Mouse (Mus musculus) MEL (cell line): ENCODE measurements around the gene Ero1l. TPM values are rescaled to one million over a fixed set of nuclear protein-coding genes. Genes with fewer than 3 reads are reported as not detected.

Experiments
- DNase-seq: peaks from one replicate; pipeline ENCODE4 v3.0.0; 2011; ENCODE audit warnings: low read depth, low spot score
- H3K27ac ChIP-seq: 2 replicates; pipeline ENCODE4 v1.5.1; 2012; ENCODE audit warnings: low read depth, mild to moderate bottlenecking, control low read depth, low read length, moderate library complexity; ENCODE audit not compliant: control insufficient read depth
- H3K27me3 ChIP-seq, 2 experiments: fragments of 150-350 bp in 1 of 2; sonication (generic) in 1 of 2; 2 replicates each; pipeline ENCODE4 v1.6.1; 2012; ENCODE audit warnings: low read length in 2 of 2, mild to moderate bottlenecking in 2 of 2, improper control_type of control experiment in 1 of 2, moderate library complexity in 1 of 2; ENCODE audit not compliant: insufficient read depth in 2 of 2, control insufficient read depth in 1 of 2
- H3K36me3 ChIP-seq, 2 experiments: 2 replicates each; pipeline ENCODE4 v1.6.1; 2012 to 2014; ENCODE audit warnings: low read length in 2 of 2, improper control_type of control experiment in 1 of 2, inconsistent platforms in 1 of 2, mild to moderate bottlenecking in 1 of 2; ENCODE audit not compliant: insufficient read depth in 2 of 2, control insufficient read depth in 1 of 2
- H3K4me1 ChIP-seq, 2 experiments: fragments of 150-350 bp in 1 of 2; sonication (generic) in 1 of 2; 2 replicates each; pipeline ENCODE4 v1.6.1; 2012; ENCODE audit warnings: low read length in 2 of 2, improper control_type of control experiment in 1 of 2, mild to moderate bottlenecking in 1 of 2; ENCODE audit not compliant: insufficient read depth in 2 of 2, control insufficient read depth in 1 of 2
- H3K4me3 ChIP-seq, 2 experiments: fragments of 150-350 bp in 1 of 2; sonication (generic) in 1 of 2; 2 replicates each; pipeline ENCODE4 v1.5.1; 2012; ENCODE audit warnings: low read depth in 2 of 2, low read length in 2 of 2, mild to moderate bottlenecking in 2 of 2, moderate library complexity in 2 of 2, control low read depth in 1 of 2, improper control_type of control experiment in 1 of 2; ENCODE audit not compliant: control insufficient read depth in 1 of 2, insufficient read depth in 1 of 2
- H3K79me2 ChIP-seq: 2 replicates; pipeline ENCODE4 v1.6.1; 2012; ENCODE audit warnings: mild to moderate bottlenecking, low read length, moderate library complexity; ENCODE audit not compliant: control insufficient read depth, poor library complexity, insufficient read depth
- H3K9ac ChIP-seq: 2 replicates; pipeline ENCODE4 v1.6.1; 2012; ENCODE audit warnings: low read depth, mild to moderate bottlenecking, control low read depth, low read length, moderate library complexity; ENCODE audit not compliant: control insufficient read depth, poor library complexity, severe bottlenecking
- H3K9me3 ChIP-seq: fragments of 150-350 bp; sonication (generic); replicated peaks from 2 replicates; pipeline ENCODE4 v1.6.1; 2012; ENCODE audit warnings: mild to moderate bottlenecking, low read length, improper control_type of control experiment, moderate library complexity; ENCODE audit not compliant: insufficient read depth
- EP300 ChIP-seq, 2 experiments: IDR thresholded peaks; 2 replicates each; pipeline ENCODE4 v1.6.1; 2011; ENCODE audit warnings: improper control_type of control experiment in 2 of 2, low read length in 2 of 2, low read depth in 1 of 2, mild to moderate bottlenecking in 1 of 2
- ETS1 ChIP-seq: IDR thresholded peaks from 2 replicates; pipeline ENCODE4 v1.6.1; 2012; ENCODE audit warnings: low read depth, mild to moderate bottlenecking, inconsistent platforms, low read length, improper control_type of control experiment, moderate library complexity
- GABPA ChIP-seq: IDR thresholded peaks from 2 replicates; pipeline ENCODE4 v1.6.1; 2012; ENCODE audit warnings: low read depth, mild to moderate bottlenecking, inconsistent platforms, low read length, improper control_type of control experiment, moderate library complexity
- GATA1 ChIP-seq: IDR thresholded peaks from 2 replicates; pipeline ENCODE4 v1.6.1; 2011; ENCODE audit warnings: low read depth, low read length, improper control_type of control experiment
- HCFC1 ChIP-seq: IDR thresholded peaks from 2 replicates; pipeline ENCODE4 v1.6.1; 2012; ENCODE audit warnings: low read depth, mild to moderate bottlenecking, inconsistent platforms, low read length, improper control_type of control experiment, moderate library complexity
- KAT2A ChIP-seq: conservative IDR thresholded peaks from 2 replicates; pipeline ENCODE4 v1.6.1; 2012; ENCODE audit warnings: low read depth, low read length, improper control_type of control experiment, inconsistent platforms
- MAFK ChIP-seq: IDR thresholded peaks from 2 replicates; pipeline ENCODE4 v1.6.1; 2011; ENCODE audit warnings: low read depth, mild to moderate bottlenecking, low read length, improper control_type of control experiment, borderline replicate concordance
- MAX ChIP-seq: IDR thresholded peaks from 2 replicates; pipeline ENCODE4 v1.6.1; 2011; ENCODE audit warnings: low read length, improper control_type of control experiment
- MAZ ChIP-seq: IDR thresholded peaks from 2 replicates; pipeline ENCODE4 v1.6.1; 2012; ENCODE audit warnings: low read depth, mild to moderate bottlenecking, inconsistent platforms, low read length, improper control_type of control experiment
- MEF2A ChIP-seq: IDR thresholded peaks from 2 replicates; pipeline ENCODE4 v1.6.1; 2014; ENCODE audit warnings: low read depth, mild to moderate bottlenecking, inconsistent platforms, low read length, improper control_type of control experiment; ENCODE audit not compliant: poor library complexity, insufficient replicate concordance, severe bottlenecking; ENCODE audit errors: extremely low read depth
- MXI1 ChIP-seq: IDR thresholded peaks from 2 replicates; pipeline ENCODE4 v1.6.1; 2011; ENCODE audit warnings: mild to moderate bottlenecking, low read depth, low read length, improper control_type of control experiment
- MYB ChIP-seq: IDR thresholded peaks from 2 replicates; pipeline ENCODE4 v1.6.1; 2011; ENCODE audit warnings: mild to moderate bottlenecking, low read depth, low read length, improper control_type of control experiment
- NELFE ChIP-seq: IDR thresholded peaks from 2 replicates; pipeline ENCODE4 v1.6.1; 2011; ENCODE audit warnings: low read depth, low read length, improper control_type of control experiment
- POLR2A ChIP-seq, 2 experiments: IDR thresholded peaks; 2 replicates each; pipeline ENCODE4 v1.6.1; 2011 to 2012; ENCODE audit warnings: low read length in 2 of 2, mild to moderate bottlenecking in 2 of 2, control low read depth in 1 of 2, improper control_type of control experiment in 1 of 2, low read depth in 1 of 2, moderate library complexity in 1 of 2; ENCODE audit not compliant: control insufficient read depth in 1 of 2, insufficient read depth in 1 of 2, poor library complexity in 1 of 2
- POLR2AphosphoS2 ChIP-seq: IDR thresholded peaks from 2 replicates; pipeline ENCODE4 v1.6.1; 2011; ENCODE audit warnings: low read length, improper control_type of control experiment
- SIN3A ChIP-seq: IDR thresholded peaks from 2 replicates; pipeline ENCODE4 v1.6.1; 2012; ENCODE audit warnings: low read length, improper control_type of control experiment, inconsistent platforms
- TAL1 ChIP-seq: IDR thresholded peaks from 2 replicates; pipeline ENCODE4 v1.6.1; 2012; ENCODE audit warnings: mild to moderate bottlenecking, inconsistent platforms, low read length, moderate library complexity, mixed read lengths
- TBP ChIP-seq: IDR thresholded peaks from 2 replicates; pipeline ENCODE4 v1.8.0; 2011; ENCODE audit warnings: low read depth, low read length, improper control_type of control experiment
- TCF12 ChIP-seq: IDR thresholded peaks from 2 replicates; pipeline ENCODE4 v1.6.1; 2014; ENCODE audit warnings: low read depth, mild to moderate bottlenecking, inconsistent platforms, low read length, improper control_type of control experiment, moderate library complexity
- UBTF ChIP-seq: IDR thresholded peaks from 2 replicates; pipeline ENCODE4 v1.6.1; 2012; ENCODE audit warnings: low read depth, mild to moderate bottlenecking, inconsistent platforms, low read length, improper control_type of control experiment, moderate library complexity, borderline replicate concordance; ENCODE audit not compliant: insufficient read depth
- USF1 ChIP-seq: IDR thresholded peaks from 2 replicates; pipeline ENCODE4 v1.6.1; 2014; ENCODE audit warnings: low read depth, mild to moderate bottlenecking, inconsistent platforms, low read length, improper control_type of control experiment, moderate library complexity
- ZC3H11A ChIP-seq: IDR thresholded peaks from 2 replicates; pipeline ENCODE4 v1.6.1; 2012; ENCODE audit warnings: low read depth, mild to moderate bottlenecking, inconsistent platforms, low read length, improper control_type of control experiment
- ZKSCAN1 ChIP-seq: IDR thresholded peaks from 2 replicates; pipeline ENCODE4 v1.6.1; 2012; ENCODE audit warnings: low read depth, mild to moderate bottlenecking, inconsistent platforms, low read length, improper control_type of control experiment, moderate library complexity
- polyA plus RNA-seq, 2 experiments: library from polyadenylated mRNA; stranded (reverse) in 1 of 2; unstranded in 1 of 2; fragments of >175 nt in 1 of 2; fragments of >200 nt in 1 of 2; gene quantifications; 2 replicates each; pipeline versions ENCODE4 v1.2.1 to v1.2.4; 2012; ENCODE audit warnings: low replicate concordance in 2 of 2, low read depth in 1 of 2; ENCODE audit not compliant: insufficient read length in 2 of 2, insufficient read depth in 1 of 2, missing spikeins in 1 of 2
- total RNA-seq: library from RNA; depleted of rRNA; stranded (reverse); fragments of 300-350 nt; gene quantifications from 2 replicates; pipeline ENCODE4 v1.2.3, GENCODE M21; 2012

The Ero1l gene
- total and polyA plus RNA-seq, 3 experiments, result 42.0 to 273 (median 114) TPM

DNA sequence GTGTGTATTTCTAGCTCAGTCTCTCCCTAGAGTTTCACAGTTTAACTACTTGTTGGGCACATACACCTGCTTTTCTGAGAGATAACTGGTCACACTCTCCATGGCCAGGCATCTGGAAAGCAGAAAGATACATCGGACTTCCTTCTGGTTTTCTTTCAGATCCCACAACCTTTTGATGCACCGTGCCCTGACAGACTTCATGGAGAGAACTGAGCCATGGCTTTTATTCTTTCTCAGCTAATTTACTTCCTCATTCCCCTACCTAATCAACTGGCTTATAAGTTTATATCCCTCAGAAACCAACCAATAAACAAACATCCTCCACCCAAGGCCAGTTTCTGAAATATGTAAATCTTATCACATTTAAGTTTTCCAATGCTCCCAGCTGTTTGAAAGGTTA, 3.9 kb upstream of the Ero1l start (continued):
- no peak for TF ChIP-seq ZC3H11A
- TF ChIP-seq TAL1, result no peak

DNA sequence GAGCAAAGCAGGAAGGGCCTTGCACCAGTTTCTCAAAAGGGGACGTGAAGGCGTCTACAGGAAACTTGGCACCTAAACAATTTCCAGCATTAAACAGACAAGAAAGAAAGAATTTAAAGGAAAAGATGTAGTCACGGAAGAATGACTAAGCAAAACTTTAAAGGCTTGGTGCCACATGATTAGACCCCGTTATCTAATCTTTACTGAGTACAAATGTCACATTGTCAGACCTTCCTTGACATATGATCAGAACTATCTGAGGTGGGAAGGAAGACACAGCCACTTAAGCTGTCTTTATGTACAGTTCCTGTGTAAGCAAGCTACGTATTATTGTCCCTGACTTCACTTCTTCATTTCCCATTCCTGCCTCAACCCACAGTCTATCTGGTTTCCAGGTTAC, 3.1 kb upstream of the Ero1l start:
- peaks cover 0 to 51% of the 10 kb centered on the region in 2 experiments; a peak in 2 of 4 replicates for H3K36me3 ChIP-seq
- H3K9me3 ChIP-seq, result no peaks in the 10 kb centered on the region
- peaks cover 19% of the 10 kb centered on the region for H3K79me2 ChIP-seq
- peak; percentile 90 for DNase-seq
- no peaks in the 10 kb centered on the region for H3K27me3 ChIP-seq
- peaks cover 29% of the 10 kb centered on the region in 2 experiments for H3K4me1 ChIP-seq
- TF ChIP-seq TAL1, result peak; percentile 62
- TF ChIP-seq KAT2A, result no peak; the same call in 1 of the 2 replicates
- TF ChIP-seq HCFC1, result 0 out of 2 replicates have a peak, but pooled peaks have one; percentile 35
- TF ChIP-seq POLR2A (IDR thresholded peaks at IDR 0.05; ENCODE audit: control insufficient read depth in 1 of 2, insufficient read depth in 1 of 2, low read depth in 1 of 2, low read length in 2 of 2, poor library complexity in 1 of 2), result no peak; a peak in 1 of 4 replicates
- TF ChIP-seq ETS1, result peak; percentile 100
- TF ChIP-seq NELFE, result no peak; the same call in 1 of the 2 replicates
- peak; percentile 98 for TF ChIP-seq GATA1
- peak; percentile 58; the same call in 1 of the 2 replicates for TF ChIP-seq TBP
- peak; percentile 64; the same call in 1 of the 2 replicates for TF ChIP-seq MXI1
- TF ChIP-seq ZKSCAN1, result no peak
- TF ChIP-seq UBTF, result no peak
- no peak for TF ChIP-seq MAX
- no peak for TF ChIP-seq MEF2A
- TF ChIP-seq MYB, result no peak
- TF ChIP-seq GABPA, result peak; percentile 98
- TF ChIP-seq MAFK, result peak; percentile 92
- peak; percentile 78 for TF ChIP-seq USF1
- TF ChIP-seq MAZ, result no peak
- TF ChIP-seq EP300 (IDR thresholded peaks at IDR 0.05; ENCODE audit: low read depth in 1 of 2, low read length in 2 of 2), result peak; percentile 90 to 97; a peak in 3 of 4 replicates
- TF ChIP-seq TCF12, result peak; percentile 90
- no peak for TF ChIP-seq POLR2AphosphoS2
- TF ChIP-seq SIN3A, result peak; percentile 98
- TF ChIP-seq ZC3H11A, result no peak
- H3K9ac ChIP-seq, result peak overlapping the region; percentile 79
- peak overlapping the region; percentile 100 for H3K27ac ChIP-seq
- peak overlapping the region; percentile 12; a peak in 3 of 4 replicates for H3K4me3 ChIP-seq
